Mouse (Mus musculus) G1E (cell line): ENCODE results near the gene S1pr5.

Source experiments
- CTCF ChIP-seq: IDR thresholded peaks from 2 replicates; pipeline ENCODE4 v1.5.1; 2012; ENCODE audit warnings: low read depth, low read length, inconsistent platforms, mixed read lengths
- GATA1 ChIP-seq: IDR thresholded peaks from 2 replicates; pipeline ENCODE4 v1.6.1; 2012; ENCODE audit warnings: borderline replicate concordance, low read length, inconsistent platforms, mixed read lengths

DNA sequence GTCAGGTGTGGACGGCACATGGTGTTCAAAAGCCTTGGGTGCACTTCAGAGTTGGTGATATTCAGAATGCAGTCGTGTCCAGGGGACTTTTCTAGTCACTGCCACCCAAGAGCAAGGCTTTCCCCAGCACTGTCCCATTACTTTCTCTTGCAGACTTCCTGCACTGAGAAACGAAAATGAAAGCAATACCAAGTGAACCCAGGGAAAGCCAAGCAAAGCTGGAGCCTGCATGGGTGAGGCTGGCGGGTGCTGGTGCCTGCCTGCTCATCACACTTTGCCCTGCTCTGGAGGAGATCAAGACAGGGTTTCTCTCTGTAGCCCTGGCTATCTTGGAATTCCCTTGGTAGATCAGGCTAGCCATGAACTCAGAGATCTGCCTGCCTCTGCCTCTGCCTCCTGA is 12.9 kb downstream of the S1pr5 start:
- TF ChIP-seq CTCF (no peak), GATA1 (no peak)
